Mouse (Mus musculus): ENCODE measurements around the gene Gm11009.
"Not testable (repeated sequence)": the region's sequence is repeated elsewhere in the genome, so short reads cannot be mapped to it uniquely, and the experiment has no call there.

Gene Gm11009

DNA sequence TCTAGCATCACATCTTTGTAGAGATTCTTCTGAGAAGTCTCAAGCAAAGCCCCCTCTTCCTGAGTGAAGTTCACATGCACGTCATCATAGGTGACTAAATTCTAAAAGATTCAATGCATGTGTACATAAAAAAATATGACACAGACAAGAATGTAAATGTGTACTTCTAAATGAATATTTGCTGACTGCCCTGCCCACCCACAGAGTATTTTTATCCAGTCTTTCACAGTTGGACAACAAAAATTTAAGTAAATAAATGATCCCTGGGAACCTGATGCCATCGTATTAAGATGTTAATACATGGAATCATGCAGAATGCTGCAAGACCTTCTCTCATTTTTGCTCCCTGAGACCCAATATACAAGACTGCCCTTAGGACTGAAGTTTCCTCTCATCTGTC is at the start of gene Gm11009:
Gm11009 (minus strand) TSS at position 101 of the 400 bp plus-strand sequence.
- not testable (repeated sequence) for DNase-seq (ENCODE audit: extremely low spot score)

All from embryo, embryonic 9.5 days (tissue).